Mouse (Mus musculus) erythroblast, embryonic 14.5 days (primary cell): ENCODE results near the gene Cabcoco1.

Experiments used
- GATA1 ChIP-seq: IDR thresholded peaks from 2 replicates; pipeline ENCODE4 v1.6.1; 2012; ENCODE audit warnings: low read length, inconsistent platforms, mixed read lengths
- TAL1 ChIP-seq: IDR thresholded peaks from 3 replicates; pipeline ENCODE4 v1.6.1; 2012; ENCODE audit warnings: low read length, inconsistent platforms, mixed read lengths

DNA sequence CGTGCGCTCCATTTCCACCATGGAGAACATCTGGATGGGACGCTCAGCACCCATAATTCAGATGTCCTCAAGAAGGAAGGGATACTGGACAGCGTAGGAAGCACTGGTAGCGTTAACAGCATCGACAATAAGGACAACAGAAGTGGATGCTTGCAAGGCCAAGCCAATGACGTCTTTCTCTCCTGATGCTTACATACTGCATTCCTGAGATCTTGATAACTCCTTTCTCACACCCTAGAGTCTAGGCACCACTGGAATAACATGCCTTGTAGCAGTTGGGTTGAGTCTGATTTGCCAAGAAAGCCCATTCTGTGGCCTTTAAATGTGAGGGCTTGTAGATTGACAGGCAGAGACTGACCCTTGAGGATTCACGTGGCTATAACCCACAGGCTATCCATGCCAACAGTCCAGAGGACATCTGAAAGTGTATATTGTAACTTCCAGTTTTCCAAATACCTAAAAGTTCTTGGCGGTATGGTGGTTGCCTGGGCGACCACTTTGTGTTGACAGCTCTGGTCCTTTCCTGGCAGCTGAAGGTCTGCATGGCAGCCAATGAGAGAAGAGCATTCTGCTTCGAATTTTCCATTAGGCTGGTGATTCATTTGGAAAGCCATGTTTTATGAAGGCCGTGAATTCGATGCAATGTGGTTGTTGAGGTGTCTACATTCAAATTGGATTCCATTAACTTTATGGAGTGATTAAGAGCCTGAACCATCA lies 124.5 kb downstream of the Cabcoco1 start:
- TF ChIP-seq TAL1: no peak
- no peak for TF ChIP-seq GATA1
